Mouse (Mus musculus): ENCODE results near the gene Ybx2. TPM values are rescaled to one million over a fixed set of nuclear protein-coding genes. Genes with fewer than 3 reads are reported as not detected.

Ybx2 gene
- polyA plus RNA-seq, 1 experiment from 2014 or later = 2.1 TPM

GRCm38 (mm10) chr11:69930967-69931537 lies 4.5 kb upstream of the Ybx2 start:
- no peak for ATAC-seq
- WGBS = 70% methylated on average over 3 of the region's 3 CpGs
- no peak overlapping the region for H3K4me3 ChIP-seq (ENCODE audit: low read length)
- H3K4me1 ChIP-seq (ENCODE audit: control insufficient read depth, insufficient read depth, low read length) = peaks cover 13% of the 10 kb centered on the region
- no peak overlapping the region for H3K9ac ChIP-seq (ENCODE audit: low read depth, low read length)
- H3K27ac ChIP-seq (ENCODE audit: low read length) = no peak overlapping the region
- H3K36me3 ChIP-seq (ENCODE audit: control insufficient read depth, insufficient read depth, low read length) = no peaks in the 10 kb centered on the region
- no peaks in the 10 kb centered on the region for H3K27me3 ChIP-seq (replicated peaks; ENCODE audit: control insufficient read depth, insufficient read depth, low read length)
- H3K4me2 ChIP-seq (ENCODE audit: low read depth, low read length) = no peak overlapping the region
- H3K9me3 ChIP-seq (ENCODE audit: control insufficient read depth, low read length) = no peaks in the 10 kb centered on the region

- WGBS = 74% methylated on average over 8 of the region's 8 CpGs
- ATAC-seq = no peak
- no peaks in the 10 kb centered on the region for H3K27me3 ChIP-seq (replicated peaks; ENCODE audit: control insufficient read depth, insufficient read depth, low read length)
- no peak overlapping the region for H3K4me2 ChIP-seq (ENCODE audit: low read depth, low read length)
- no peak overlapping the region for H3K27ac ChIP-seq (ENCODE audit: low read length)
- no peaks in the 10 kb centered on the region for H3K9me3 ChIP-seq (ENCODE audit: control insufficient read depth, low read length)
- H3K9ac ChIP-seq (ENCODE audit: low read depth, low read length) = no peak overlapping the region
- no peak overlapping the region for H3K4me3 ChIP-seq (ENCODE audit: low read length)
- H3K4me1 ChIP-seq (ENCODE audit: control insufficient read depth, insufficient read depth, low read length) = peaks cover 19% of the 10 kb centered on the region
- H3K36me3 ChIP-seq (ENCODE audit: control insufficient read depth, insufficient read depth, low read length) = no peaks in the 10 kb centered on the region
Observed at GRCm38 (mm10) chr11:69931769-69932168, 3.8 kb upstream of the Ybx2 start.

GRCm38 (mm10) chr11:69932254-69932653 lies 3.3 kb upstream of the Ybx2 start:
- Histone ChIP-seq H3K4me2 (ENCODE audit: low read depth, low read length) (no peak overlapping the region), H3K36me3 (ENCODE audit: control insufficient read depth, insufficient read depth, low read length) (no peaks in the 10 kb centered on the region), H3K9ac (ENCODE audit: low read depth, low read length) (no peak overlapping the region), H3K9me3 (ENCODE audit: control insufficient read depth, low read length) (no peaks in the 10 kb centered on the region), H3K27ac (ENCODE audit: low read length) (no peak overlapping the region), H3K4me3 (ENCODE audit: low read length) (no peak overlapping the region), H3K27me3 (replicated peaks; ENCODE audit: control insufficient read depth, insufficient read depth, low read length) (no peaks in the 10 kb centered on the region), H3K4me1 (ENCODE audit: control insufficient read depth, insufficient read depth, low read length) (peaks cover 24% of the 10 kb centered on the region)
- no peak for ATAC-seq
- 45% methylated on average over 3 of the region's 3 CpGs for WGBS

GRCm38 (mm10) chr11:69933066-69933465 lies 2.5 kb upstream of the Ybx2 start:
- 0 out of 2 replicates have a peak, but pooled peaks cover 3% of the 10 kb centered on the region for H3K27me3 ChIP-seq (replicated peaks; ENCODE audit: control insufficient read depth, insufficient read depth, low read length)
- no peak overlapping the region for H3K4me2 ChIP-seq (ENCODE audit: low read depth, low read length)
- no peaks in the 10 kb centered on the region for H3K36me3 ChIP-seq (ENCODE audit: control insufficient read depth, insufficient read depth, low read length)
- no peak for ATAC-seq
- peaks cover 31% of the 10 kb centered on the region for H3K4me1 ChIP-seq (ENCODE audit: control insufficient read depth, insufficient read depth, low read length)
- WGBS = 69% methylated on average over 4 of the region's 4 CpGs
- H3K9ac ChIP-seq (ENCODE audit: low read depth, low read length) = no peak overlapping the region
- no peaks in the 10 kb centered on the region for H3K9me3 ChIP-seq (ENCODE audit: control insufficient read depth, low read length)
- H3K27ac ChIP-seq (ENCODE audit: low read length) = no peak overlapping the region
- H3K4me3 ChIP-seq (ENCODE audit: low read length) = no peak overlapping the region

GRCm38 (mm10) chr11:69934169-69934568 lies 1.4 kb upstream of the Ybx2 start:
- H3K36me3 ChIP-seq (ENCODE audit: control insufficient read depth, insufficient read depth, low read length) = no peaks in the 10 kb centered on the region
- H3K4me3 ChIP-seq (ENCODE audit: low read length) = peak overlapping the region; percentile 29
- no peak overlapping the region for H3K27ac ChIP-seq (ENCODE audit: low read length)
- no peak overlapping the region for H3K9ac ChIP-seq (ENCODE audit: low read depth, low read length)
- peak; percentile 45 for ATAC-seq
- peaks cover 35% of the 10 kb centered on the region for H3K4me1 ChIP-seq (ENCODE audit: control insufficient read depth, insufficient read depth, low read length)
- 2% methylated on average over 18 of the region's 18 CpGs for WGBS
- 0 out of 2 replicates have a peak, but pooled peaks cover 3% of the 10 kb centered on the region for H3K27me3 ChIP-seq (replicated peaks; ENCODE audit: control insufficient read depth, insufficient read depth, low read length)
- H3K9me3 ChIP-seq (ENCODE audit: control insufficient read depth, low read length) = no peaks in the 10 kb centered on the region
- H3K4me2 ChIP-seq (ENCODE audit: low read depth, low read length) = peak overlapping the region; percentile 50

DNA sequence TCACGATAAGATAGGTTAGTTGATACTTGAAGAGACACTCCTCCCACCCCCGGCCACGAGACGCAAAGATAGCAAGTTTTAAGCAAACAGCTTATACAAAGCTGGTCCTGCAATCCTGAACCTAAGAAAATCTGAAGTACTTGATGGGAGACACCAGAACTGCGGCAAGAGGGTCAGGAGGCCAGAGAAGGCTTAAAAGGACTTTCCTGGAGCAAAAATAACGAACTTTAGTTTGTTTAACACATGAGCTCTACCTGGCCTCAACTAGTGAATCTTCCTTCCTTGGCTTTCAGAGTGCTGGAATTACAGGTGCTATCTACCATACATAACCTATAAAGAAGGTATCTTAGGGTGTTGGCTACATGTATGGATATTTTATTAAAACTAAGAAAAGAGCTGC lies 915 bp upstream of the Ybx2 start:
- ATAC-seq = no peak
- Histone ChIP-seq H3K9ac (ENCODE audit: low read depth, low read length) (no peak overlapping the region; the same call in 1 of the 2 replicates), H3K27me3 (replicated peaks; ENCODE audit: control insufficient read depth, insufficient read depth, low read length) (0 out of 2 replicates have a peak, but pooled peaks cover 3% of the 10 kb centered on the region), H3K27ac (ENCODE audit: low read length) (no peak overlapping the region), H3K4me2 (ENCODE audit: low read depth, low read length) (no peak overlapping the region; the same call in 1 of the 2 replicates), H3K4me3 (ENCODE audit: low read length) (no peak overlapping the region; the same call in 1 of the 2 replicates), H3K36me3 (ENCODE audit: control insufficient read depth, insufficient read depth, low read length) (no peaks in the 10 kb centered on the region), H3K4me1 (ENCODE audit: control insufficient read depth, insufficient read depth, low read length) (peaks cover 35% of the 10 kb centered on the region), H3K9me3 (ENCODE audit: control insufficient read depth, low read length) (no peaks in the 10 kb centered on the region)
- WGBS = 16% methylated on average over 6 of the region's 6 CpGs

DNA sequence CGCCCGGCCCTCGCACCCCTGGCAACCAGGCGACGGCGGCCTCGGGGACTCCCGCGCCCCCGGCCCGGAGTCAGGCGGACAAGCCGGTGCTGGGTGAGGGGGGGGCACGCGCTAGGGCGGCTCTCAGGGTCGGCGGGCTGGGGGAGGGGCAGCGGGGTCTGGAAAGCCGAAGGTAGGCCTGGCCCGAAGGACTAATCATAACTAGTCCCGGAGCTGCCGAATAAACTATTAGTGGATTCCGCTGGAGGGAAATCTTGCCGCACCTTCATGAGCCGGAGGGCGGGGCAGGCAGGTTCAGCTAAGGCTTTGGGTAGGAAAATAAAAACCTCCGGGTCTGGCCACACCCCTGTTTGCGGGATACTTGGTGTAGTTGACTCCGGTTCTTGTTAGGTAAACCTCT lies 560 bp downstream of the Ybx2 start:
- 1% methylated on average over 30 of the region's 30 CpGs for WGBS
- Histone ChIP-seq H3K27ac (ENCODE audit: low read length) (no peak overlapping the region), H3K9me3 (ENCODE audit: control insufficient read depth, low read length) (no peaks in the 10 kb centered on the region), H3K36me3 (ENCODE audit: control insufficient read depth, insufficient read depth, low read length) (no peaks in the 10 kb centered on the region), H3K9ac (ENCODE audit: low read depth, low read length) (peak overlapping the region; percentile 67), H3K4me3 (ENCODE audit: low read length) (peak overlapping the region; percentile 55), H3K27me3 (replicated peaks; ENCODE audit: control insufficient read depth, insufficient read depth, low read length) (0 out of 2 replicates have a peak, but pooled peaks cover 3% of the 10 kb centered on the region), H3K4me2 (ENCODE audit: low read depth, low read length) (peak overlapping the region; percentile 100), H3K4me1 (ENCODE audit: control insufficient read depth, insufficient read depth, low read length) (peaks cover 35% of the 10 kb centered on the region)
- ATAC-seq = no peak; the same call in 1 of the 2 replicates

- H3K9ac ChIP-seq (ENCODE audit: low read depth, low read length) = 0 out of 2 replicates have a peak overlapping the region, but pooled peaks have one; percentile 22
- no peak overlapping the region for H3K4me3 ChIP-seq (ENCODE audit: low read length)
- ATAC-seq = no peak
- H3K27me3 ChIP-seq (replicated peaks; ENCODE audit: control insufficient read depth, insufficient read depth, low read length) = 0 out of 2 replicates have a peak, but pooled peaks cover 3% of the 10 kb centered on the region
- peaks cover 35% of the 10 kb centered on the region for H3K4me1 ChIP-seq (ENCODE audit: control insufficient read depth, insufficient read depth, low read length)
- no peaks in the 10 kb centered on the region for H3K9me3 ChIP-seq (ENCODE audit: control insufficient read depth, low read length)
- WGBS = 28% methylated on average over 9 of the region's 9 CpGs
- H3K27ac ChIP-seq (ENCODE audit: low read length) = no peak overlapping the region
- no peaks in the 10 kb centered on the region for H3K36me3 ChIP-seq (ENCODE audit: control insufficient read depth, insufficient read depth, low read length)
- H3K4me2 ChIP-seq (ENCODE audit: low read depth, low read length) = peak overlapping the region; percentile 100
Observed at GRCm38 (mm10) chr11:69936714-69937347, 1.2 kb downstream of the Ybx2 start.

DNA sequence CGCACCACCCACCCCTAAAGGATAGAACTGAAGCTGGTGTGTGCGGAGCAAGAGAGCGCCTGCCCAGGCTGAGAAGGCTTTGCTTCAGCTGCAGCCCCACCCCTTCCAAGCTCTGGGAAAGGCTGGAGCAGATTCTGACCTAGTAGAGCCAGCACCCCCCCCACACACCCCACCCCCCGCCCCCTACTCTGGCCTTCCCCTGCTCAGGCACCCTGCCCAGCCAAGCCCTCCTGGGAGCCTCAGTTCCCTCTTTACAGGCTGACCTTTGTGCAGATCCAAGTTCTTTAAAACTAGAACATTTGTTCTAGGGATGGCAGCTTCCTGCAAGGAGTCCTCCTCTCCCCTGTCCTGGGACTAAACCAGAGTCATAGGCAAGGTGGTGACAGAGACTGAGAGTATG lies 1.8 kb downstream of the Ybx2 start:
- Histone ChIP-seq H3K4me1 (ENCODE audit: control insufficient read depth, insufficient read depth, low read length) (peaks cover 35% of the 10 kb centered on the region), H3K4me2 (ENCODE audit: low read depth, low read length) (no peak overlapping the region), H3K36me3 (ENCODE audit: control insufficient read depth, insufficient read depth, low read length) (no peaks in the 10 kb centered on the region), H3K9ac (ENCODE audit: low read depth, low read length) (0 out of 2 replicates have a peak overlapping the region, but pooled peaks have one; percentile 22), H3K9me3 (ENCODE audit: control insufficient read depth, low read length) (no peaks in the 10 kb centered on the region), H3K27ac (ENCODE audit: low read length) (0 out of 2 replicates have a peak overlapping the region, but pooled peaks have one; percentile 46), H3K27me3 (replicated peaks; ENCODE audit: control insufficient read depth, insufficient read depth, low read length) (0 out of 2 replicates have a peak, but pooled peaks cover 3% of the 10 kb centered on the region), H3K4me3 (ENCODE audit: low read length) (no peak overlapping the region)
- 36% methylated on average over 4 of the region's 4 CpGs for WGBS
- no peak for ATAC-seq

Measured in intestine, embryonic 16.5 days (tissue).